Mouse (Mus musculus): Measurements from ENCODE around the gene Armc6. TPM values are rescaled to one million over a fixed set of nuclear protein-coding genes. Genes with fewer than 3 reads are reported as not detected.

The Armc6 gene
- polyA plus RNA-seq, 1 experiment from 2014 or later = 28.7 TPM

DNA sequence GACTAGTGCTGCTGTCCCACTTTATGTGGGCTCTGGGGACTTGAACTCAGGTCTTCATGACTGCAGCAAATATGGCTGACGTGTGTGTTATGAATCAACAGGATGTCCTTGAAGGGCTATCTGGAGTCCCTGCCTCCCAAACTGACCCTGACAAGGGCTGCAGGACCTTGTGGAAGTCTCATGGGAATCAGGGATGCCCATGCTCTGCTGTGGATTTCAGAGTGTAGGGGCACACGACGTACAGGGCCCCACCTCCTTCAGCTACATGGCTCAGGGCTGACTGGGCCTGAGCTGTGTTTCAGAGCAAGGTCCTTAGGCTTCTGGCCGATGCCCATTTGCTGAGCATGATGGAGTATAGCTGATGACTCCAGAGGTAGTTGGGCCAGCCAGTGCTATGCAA is 51.1 kb downstream of the Armc6 start:
- Histone ChIP-seq H3K27me3 (no peaks in the 10 kb centered on the region), H3K9ac (no peak overlapping the region), H3K4me3 (no peak overlapping the region), H3K9me3 (no peaks in the 10 kb centered on the region), H3K36me3 (peaks cover 41% of the 10 kb centered on the region), H3K4me1 (no peaks in the 10 kb centered on the region), H3K27ac (no peak overlapping the region), H3K4me2 (replicated peaks) (no peak overlapping the region)
- 81% methylated on average over 4 of the region's 4 CpGs for WGBS
- no peak for ATAC-seq (ENCODE audit: insufficient number of reproducible peaks, insufficient read depth, low FRiP score, low TSS enrichment)

DNA sequence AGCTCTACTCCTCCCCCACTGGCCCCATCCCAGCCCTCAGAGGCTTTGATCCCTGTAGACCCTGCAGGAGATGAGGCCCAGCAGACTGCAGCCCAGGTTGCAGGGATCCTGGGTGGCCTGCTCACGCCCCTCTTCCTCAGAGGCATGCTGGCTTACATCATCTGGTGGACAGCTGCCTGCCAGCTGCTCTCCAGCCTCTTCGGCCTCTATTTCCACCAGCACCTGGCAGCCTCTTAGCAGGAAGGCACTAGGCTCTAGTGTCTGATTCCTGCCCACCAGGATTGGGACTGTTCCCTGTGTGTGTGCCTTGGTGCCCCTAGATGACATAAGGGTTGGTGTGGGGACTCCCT is 52.4 kb downstream of the Armc6 start:
- Histone ChIP-seq H3K27ac (no peak overlapping the region), H3K4me3 (no peak overlapping the region), H3K27me3 (no peaks in the 10 kb centered on the region), H3K4me1 (no peaks in the 10 kb centered on the region), H3K4me2 (replicated peaks) (no peak overlapping the region), H3K36me3 (peaks cover 50% of the 10 kb centered on the region), H3K9me3 (no peaks in the 10 kb centered on the region), H3K9ac (no peak overlapping the region)
- 66% methylated on average over 2 of the region's 2 CpGs for WGBS
- ATAC-seq (ENCODE audit: insufficient number of reproducible peaks, insufficient read depth, low FRiP score, low TSS enrichment) = no peak

- no peak overlapping the region for H3K4me2 ChIP-seq (replicated peaks)
- no peak for ATAC-seq (ENCODE audit: insufficient number of reproducible peaks, insufficient read depth, low FRiP score, low TSS enrichment)
- H3K36me3 ChIP-seq = peaks cover 55% of the 10 kb centered on the region
- no peaks in the 10 kb centered on the region for H3K27me3 ChIP-seq
- no peaks in the 10 kb centered on the region for H3K9me3 ChIP-seq
- no peak overlapping the region for H3K9ac ChIP-seq
- 88% methylated on average over 16 of the region's 16 CpGs for WGBS
- H3K4me3 ChIP-seq = no peak overlapping the region
- no peak overlapping the region for H3K27ac ChIP-seq
- no peaks in the 10 kb centered on the region for H3K4me1 ChIP-seq
These were observed 52.9 kb downstream of the Armc6 start for GRCm38 (mm10) chr8:70181212-70181902.

DNA sequence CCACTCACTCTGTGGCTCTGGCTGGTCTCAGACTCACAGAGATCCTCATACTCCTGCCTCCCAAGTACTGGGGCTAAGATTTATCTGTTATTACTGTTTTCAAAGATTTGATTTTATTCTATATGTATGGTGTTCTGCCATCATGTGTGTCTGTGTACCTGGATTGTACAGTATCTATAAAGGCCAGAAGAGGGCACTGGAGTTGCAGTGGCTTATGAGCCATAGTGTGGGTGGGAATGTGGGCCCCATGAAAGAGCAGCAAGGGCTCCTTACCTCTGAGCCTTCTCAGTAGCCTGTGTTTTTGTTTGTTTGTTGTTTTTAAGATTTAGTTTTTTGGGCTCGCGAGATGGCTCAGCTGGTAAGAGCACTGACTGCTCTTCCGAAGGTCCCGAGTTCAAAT is 55.2 kb downstream of the Armc6 start:
- H3K36me3 ChIP-seq = peaks cover 64% of the 10 kb centered on the region
- ATAC-seq (ENCODE audit: insufficient number of reproducible peaks, insufficient read depth, low FRiP score, low TSS enrichment) = no peak
- WGBS = 96% methylated on average over 4 of the region's 4 CpGs

GRCm38 (mm10) chr8:70178231-70178630 is 56.0 kb downstream of the Armc6 start:
- no peaks in the 10 kb centered on the region for H3K9me3 ChIP-seq
- no peak overlapping the region for H3K27ac ChIP-seq
- ATAC-seq (ENCODE audit: insufficient number of reproducible peaks, insufficient read depth, low FRiP score, low TSS enrichment) = no peak
- 89% methylated on average over 2 of the region's 2 CpGs for WGBS
- H3K4me1 ChIP-seq = peaks cover 6% of the 10 kb centered on the region
- H3K9ac ChIP-seq = no peak overlapping the region
- H3K36me3 ChIP-seq = peaks cover 64% of the 10 kb centered on the region
- no peaks in the 10 kb centered on the region for H3K27me3 ChIP-seq
- H3K4me3 ChIP-seq = no peak overlapping the region
- H3K4me2 ChIP-seq (replicated peaks) = no peak overlapping the region

More for the DNA sequence above, 55.2 kb downstream of the Armc6 start:
- Histone ChIP-seq H3K9me3 (no peaks in the 10 kb centered on the region), H3K9ac (no peak overlapping the region), H3K4me2 (replicated peaks) (no peak overlapping the region), H3K27ac (no peak overlapping the region), H3K4me3 (no peak overlapping the region), H3K4me1 (0 out of 2 replicates have a peak, but pooled peaks cover under 1% of the 10 kb centered on the region), H3K27me3 (no peaks in the 10 kb centered on the region)

DNA sequence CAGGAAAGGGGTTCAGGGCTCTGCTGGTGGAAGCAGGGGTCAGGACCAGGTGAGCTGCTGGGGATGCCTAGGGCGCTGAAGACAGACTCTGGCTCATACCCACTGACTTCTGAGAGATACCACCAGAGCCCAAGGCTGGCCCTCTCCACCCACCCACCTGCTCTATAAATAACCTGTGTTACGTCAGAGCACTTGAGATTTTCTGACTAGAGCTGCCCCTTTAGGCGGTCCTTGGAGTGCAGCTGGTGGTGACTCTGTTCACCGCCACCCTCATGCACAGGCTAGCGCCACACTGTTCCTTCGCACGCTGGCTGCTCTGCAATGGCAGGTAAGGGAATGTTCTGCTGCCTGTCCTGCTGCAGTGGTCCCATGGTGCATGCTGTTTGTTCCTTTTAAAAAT is 60.2 kb downstream of the Armc6 start:
- 89% methylated on average over 7 of the region's 7 CpGs for WGBS
- Histone ChIP-seq H3K36me3 (peaks cover 33% of the 10 kb centered on the region), H3K4me1 (peaks cover 12% of the 10 kb centered on the region), H3K9ac (no peak overlapping the region; the same call in 1 of the 2 replicates), H3K27me3 (no peaks in the 10 kb centered on the region), H3K4me3 (no peak overlapping the region), H3K9me3 (no peaks in the 10 kb centered on the region), H3K27ac (no peak overlapping the region), H3K4me2 (replicated peaks) (0 out of 2 replicates have a peak overlapping the region, but pooled peaks have one; percentile 3)
- ATAC-seq (ENCODE audit: insufficient number of reproducible peaks, insufficient read depth, low FRiP score, low TSS enrichment) = no peak

GRCm38 (mm10) chr8:70173320-70173719 is 60.9 kb downstream of the Armc6 start:
- no peaks in the 10 kb centered on the region for H3K27me3 ChIP-seq
- no peak overlapping the region for H3K4me3 ChIP-seq
- peaks cover 12% of the 10 kb centered on the region for H3K4me1 ChIP-seq
- no peak overlapping the region for H3K27ac ChIP-seq
- no peaks in the 10 kb centered on the region for H3K9me3 ChIP-seq
- no peak overlapping the region; the same call in 1 of the 2 replicates for H3K9ac ChIP-seq
- no peak for ATAC-seq (ENCODE audit: insufficient number of reproducible peaks, insufficient read depth, low FRiP score, low TSS enrichment)
- WGBS = 69% methylated on average over 5 of the region's 5 CpGs
- H3K4me2 ChIP-seq (replicated peaks) = peak overlapping the region; percentile 66
- H3K36me3 ChIP-seq = peaks cover 27% of the 10 kb centered on the region

- WGBS = 2% methylated on average over 27 of the region's 27 CpGs
- H3K4me3 ChIP-seq = peak within 1 kb of the TSS; percentile 64
- H3K4me2 ChIP-seq (replicated peaks) = peak within 1 kb of the TSS; percentile 66
- no peak within 1 kb of the TSS for H3K27ac ChIP-seq
- H3K36me3 ChIP-seq = peaks cover 17% of the 10 kb centered on the region
- peaks cover 12% of the 10 kb centered on the region for H3K4me1 ChIP-seq
- peak within 1 kb of the TSS; percentile 78 for H3K9ac ChIP-seq
- no peaks in the 10 kb centered on the region for H3K9me3 ChIP-seq
- no peaks in the 10 kb centered on the region for H3K27me3 ChIP-seq
- peak; percentile 89 for ATAC-seq (ENCODE audit: insufficient number of reproducible peaks, insufficient read depth, low FRiP score, low TSS enrichment)
These were observed 62.1 kb downstream of the Armc6 start, which contains the start of gene Tmem161a for GRCm38 (mm10) chr8:70172043-70172681. Gene Tmem161a (plus strand): TSS chr8:70172356.

DNA sequence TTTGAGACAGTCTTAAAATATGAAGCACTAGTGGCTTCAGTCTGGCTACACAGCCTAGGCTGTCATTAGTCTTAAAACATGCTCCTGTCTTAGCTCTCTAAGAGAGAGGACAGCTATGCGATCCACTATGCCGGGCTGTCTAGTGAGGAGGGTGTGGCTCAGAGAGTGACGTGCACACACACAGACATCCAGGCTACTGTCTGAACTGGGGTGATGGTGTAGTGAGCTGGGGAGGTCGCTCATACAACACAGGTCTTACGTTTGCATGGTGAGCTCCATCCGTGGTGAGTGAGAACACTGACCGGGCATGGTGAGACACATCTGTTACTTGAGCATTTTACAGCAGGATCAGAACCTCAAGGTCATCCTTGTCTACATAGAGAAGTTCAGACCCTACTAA is 63.0 kb downstream of the Armc6 start:
- 88% methylated on average over 7 of the region's 7 CpGs for WGBS
- no peak for ATAC-seq (ENCODE audit: insufficient number of reproducible peaks, insufficient read depth, low FRiP score, low TSS enrichment)
- Histone ChIP-seq H3K27ac (no peak overlapping the region), H3K27me3 (peaks cover 5% of the 10 kb centered on the region), H3K9ac (no peak overlapping the region), H3K4me3 (no peak overlapping the region), H3K36me3 (peaks cover 9% of the 10 kb centered on the region; the same call in 1 of the 2 replicates), H3K4me1 (peaks cover 12% of the 10 kb centered on the region), H3K4me2 (replicated peaks) (peak overlapping the region; percentile 66), H3K9me3 (no peaks in the 10 kb centered on the region)

DNA sequence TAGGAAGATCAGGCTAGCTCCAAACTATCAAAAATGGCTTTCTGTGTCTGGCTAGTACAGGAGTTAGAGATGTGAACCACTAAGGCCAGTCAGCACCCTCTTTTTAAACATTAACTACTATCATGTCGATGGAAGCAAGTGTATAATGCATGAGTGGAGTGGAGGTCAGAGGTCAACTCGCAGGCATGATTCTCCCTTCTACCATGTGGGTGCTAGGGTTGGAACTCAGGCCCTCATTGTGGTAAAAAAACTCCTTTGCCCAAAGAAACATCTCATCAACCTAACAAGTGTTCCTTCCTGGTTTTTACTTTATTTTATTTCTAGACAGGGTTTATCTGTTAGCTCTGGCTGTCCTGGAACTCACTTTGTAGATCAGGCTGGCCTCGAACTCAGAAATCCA is 63.5 kb downstream of the Armc6 start:
- Histone ChIP-seq H3K27me3 (peaks cover 10% of the 10 kb centered on the region), H3K4me1 (peaks cover 12% of the 10 kb centered on the region), H3K9me3 (no peaks in the 10 kb centered on the region), H3K4me2 (replicated peaks) (no peak overlapping the region), H3K9ac (no peak overlapping the region), H3K36me3 (peaks cover 9% of the 10 kb centered on the region; the same call in 1 of the 2 replicates), H3K4me3 (no peak overlapping the region), H3K27ac (no peak overlapping the region)
- no peak for ATAC-seq (ENCODE audit: insufficient number of reproducible peaks, insufficient read depth, low FRiP score, low TSS enrichment)
- WGBS = 84% methylated on average over 3 of the region's 3 CpGs
